ENCODE assay signal across 7 mouse cellular contexts in genomic region chr19:56294654-56295399, GRCm38 (mm10). TPM values are rescaled to one million over a fixed set of nuclear protein-coding genes. Genes with fewer than 3 reads are reported as not detected.
DNase-seq lines count a peak whose midpoint lies in the region; ATAC-seq and TF ChIP-seq lines count a peak whose summit lies in the region.

No protein-coding gene starts in this region.

- no peaks in the 10 kb centered on the region for H3K9me3 ChIP-seq in intestine, postnatal 0 days (ENCODE audit: control insufficient read depth)
- no peaks in the 10 kb centered on the region for H3K9me3 ChIP-seq in midbrain, embryonic 12.5 days

- H3K4me2 ChIP-seq in intestine, postnatal 0 days (replicated peaks; ENCODE audit: low read depth): 0 out of 2 replicates have a peak overlapping the region, but pooled peaks have one; percentile 17
- no peak overlapping the region for H3K4me2 ChIP-seq in midbrain, embryonic 12.5 days (replicated peaks)

- no peaks in the 10 kb centered on the region for H3K4me1 ChIP-seq in intestine, postnatal 0 days (replicated peaks; ENCODE audit: control insufficient read depth, insufficient read depth, low read length)
- peaks cover 5% of the 10 kb centered on the region for H3K4me1 ChIP-seq in midbrain, embryonic 12.5 days
- H3K4me1 ChIP-seq in small intestine, adult 2 months (ENCODE audit: control insufficient read depth, insufficient read depth, insufficient read length, low read length): 0 out of 2 replicates have a peak, but pooled peaks cover 2% of the 10 kb centered on the region

- H3K27ac ChIP-seq in intestine, postnatal 0 days (ENCODE audit: low read depth, low read length): no peak overlapping the region
- H3K27ac ChIP-seq in midbrain, embryonic 12.5 days (replicated peaks): no peak overlapping the region
- H3K27ac ChIP-seq in small intestine, adult 2 months (ENCODE audit: insufficient read depth, low read depth, low read length): no peak overlapping the region

- TF ChIP-seq CTCF in intestine, postnatal 0 days (IDR thresholded peaks at IDR 0.05; ENCODE audit: low read depth): peak; percentile 85
- TF ChIP-seq CTCF in small intestine, adult 2 months (IDR thresholded peaks at IDR 0.05; ENCODE audit: extremely low read depth, insufficient read length, insufficient replicate concordance, low read depth, low read length): peak; percentile 64; the same call in 1 of the 2 replicates

- H3K9ac ChIP-seq in intestine, postnatal 0 days (ENCODE audit: low read depth, low read length): no peak overlapping the region
- H3K9ac ChIP-seq in midbrain, embryonic 12.5 days (replicated peaks): no peak overlapping the region

- ATAC-seq in intestine, postnatal 0 days: peak; percentile 51
- ATAC-seq in midbrain, embryonic 12.5 days (ENCODE audit: low FRiP score, low read depth): peak; percentile 81

- WGBS in intestine, postnatal 0 days: 38% methylated on average over 7 of the region's 7 CpGs
- 59% methylated on average over 7 of the region's 7 CpGs for WGBS in midbrain, embryonic 12.5 days
- 24% methylated on average over 7 of the region's 7 CpGs for WGBS in small intestine, adult 2 months

- intact Hi-C loops in left cerebral cortex, postnatal 4 days (cut with DNase I): no loop called here

- TF ChIP-seq POLR2A in small intestine, adult 2 months (IDR thresholded peaks at IDR 0.05; ENCODE audit: low read depth, low read length): no peak

- H3K36me3 ChIP-seq in intestine, postnatal 0 days (ENCODE audit: control insufficient read depth, insufficient read depth): no peaks in the 10 kb centered on the region
- H3K36me3 ChIP-seq in midbrain, embryonic 12.5 days: no peaks in the 10 kb centered on the region
- no peaks in the 10 kb centered on the region for H3K36me3 ChIP-seq in small intestine, adult 2 months (ENCODE audit: control insufficient read depth, insufficient read depth, low read length)

- H3K4me3 ChIP-seq in intestine, postnatal 0 days (ENCODE audit: low read depth, low read length): no peak overlapping the region
- no peak overlapping the region for H3K4me3 ChIP-seq in midbrain, embryonic 12.5 days
- no peak overlapping the region for H3K4me3 ChIP-seq in small intestine, adult 2 months (ENCODE audit: low read depth, low read length)

- DNase-seq in adrenal gland, adult 2 months: peak; percentile 67
- peak; percentile 54 for DNase-seq in embryo, embryonic 9.5 days (ENCODE audit: extremely low spot score)
- DNase-seq in gastrocnemius, postnatal 4 days (ENCODE audit: low spot score in 2 of 2): peak; percentile 54 to 81
- DNase-seq in left cerebral cortex, postnatal 4 days: peak; percentile 88

- no peaks in the 10 kb centered on the region; the same call in 1 of the 2 replicates for H3K27me3 ChIP-seq in intestine, postnatal 0 days (replicated peaks; ENCODE audit: control insufficient read depth, insufficient read depth, low read length)
- H3K27me3 ChIP-seq in midbrain, embryonic 12.5 days: peaks cover 9% of the 10 kb centered on the region; the same call in 1 of the 2 replicates
- no peaks in the 10 kb centered on the region for H3K27me3 ChIP-seq in small intestine, adult 2 months (ENCODE audit: control insufficient read depth, insufficient read depth, low read length)

RNA-seq across cellular contexts. Expression of gene Habp2, which starts 7.9 kb away (rescaled TPM):
- under 1 TPM; 0.24 to 0.43 TPM for total RNA-seq in adrenal gland, adult 2 months (2021)
- 0.35 TPM in 1 of 2 replicates, not detected in the other for polyA plus RNA-seq in adrenal gland, adult 2 months (2012; rRNA removed)
- under 1 TPM in 1 of 2 experiments, not detected in 1; 0.26 TPM for total RNA-seq in gastrocnemius, postnatal 4 days (2021)
- 1.1 and 1.5 TPM in 2 replicates for polyA plus RNA-seq in intestine, postnatal 0 days (2015; fragmentation: Nextera tagmentation; extraction: Ambion mirVana)
- not detected for total RNA-seq in left cerebral cortex, postnatal 4 days (2021)
- polyA plus RNA-seq in midbrain, embryonic 12.5 days (2016; fragmentation: Nextera tagmentation; extraction: Ambion mirVana): 0.13 TPM in 1 of 2 replicates, not detected in the other
- polyA plus RNA-seq in small intestine, adult 2 months (2012; rRNA removed): 18.5 and 39.2 TPM in 2 replicates
